Mouse (Mus musculus) urinary bladder, adult 18-20 months (tissue): ENCODE measurements around the gene Nckap5.
"Not testable (repeated sequence)": the region's sequence is repeated elsewhere in the genome, so short reads cannot be mapped to it uniquely, and the experiment has no call there.

Experiments
- DNase-seq, 2 experiments: peaks; one replicate each; pipeline ENCODE4 v3.0.0; 2022; ENCODE audit warnings: low spot score in 2 of 2, mixed read lengths in 2 of 2

Gene Nckap5

GRCm38 (mm10) chr1:126024518-126024917 lies 806.1 kb downstream of the Nckap5 start:
- no peak for DNase-seq

GRCm38 (mm10) chr1:126022959-126023358 lies 807.6 kb downstream of the Nckap5 start:
- no peak for DNase-seq

- not testable (repeated sequence) for DNase-seq
Observed at GRCm38 (mm10) chr1:126018654-126019053, 811.9 kb downstream of the Nckap5 start.

- no peak for DNase-seq
Observed at GRCm38 (mm10) chr1:126011661-126012091, 818.9 kb downstream of the Nckap5 start.

- DNase-seq = no peak
Observed at GRCm38 (mm10) chr1:126007571-126007970, 823.0 kb downstream of the Nckap5 start.

GRCm38 (mm10) chr1:126005672-126006071 lies 824.9 kb downstream of the Nckap5 start:
- DNase-seq = no peak

GRCm38 (mm10) chr1:125996540-125996939 lies 834.1 kb downstream of the Nckap5 start:
- DNase-seq = no peak

GRCm38 (mm10) chr1:125987803-125988202 lies 842.8 kb downstream of the Nckap5 start:
- DNase-seq = no peak

- DNase-seq = no peak
Observed at GRCm38 (mm10) chr1:125984570-125984969, 846.0 kb downstream of the Nckap5 start.

GRCm38 (mm10) chr1:125974649-125975048 lies 856.0 kb downstream of the Nckap5 start:
- no peak for DNase-seq

GRCm38 (mm10) chr1:125971933-125972332 lies 858.7 kb downstream of the Nckap5 start:
- no peak for DNase-seq

GRCm38 (mm10) chr1:125967671-125968070 lies 862.9 kb downstream of the Nckap5 start:
- no peak for DNase-seq

- DNase-seq = no peak
Observed at GRCm38 (mm10) chr1:125951026-125951425, 879.6 kb downstream of the Nckap5 start.

- no peak for DNase-seq
Observed at GRCm38 (mm10) chr1:125949076-125949475, 881.5 kb downstream of the Nckap5 start.

- DNase-seq = no peak
Observed at GRCm38 (mm10) chr1:125945136-125945535, 885.5 kb downstream of the Nckap5 start.

- DNase-seq = no peak
Observed at GRCm38 (mm10) chr1:125943305-125943704, 887.3 kb downstream of the Nckap5 start.

GRCm38 (mm10) chr1:125925486-125925885 lies 905.1 kb downstream of the Nckap5 start:
- no peak for DNase-seq

- no peak for DNase-seq
Observed at GRCm38 (mm10) chr1:125923062-125923461, 907.5 kb downstream of the Nckap5 start.

GRCm38 (mm10) chr1:125920696-125921095 lies 909.9 kb downstream of the Nckap5 start:
- DNase-seq = no peak

- no peak for DNase-seq
Observed at GRCm38 (mm10) chr1:125912601-125913600, 917.7 kb downstream of the Nckap5 start, which contains the start of gene Lypd1. Lypd1 (minus strand) TSS chr1:125913101.

GRCm38 (mm10) chr1:125911901-125912445 lies 918.6 kb downstream of the Nckap5 start:
- DNase-seq = peak; percentile 10 to 39

GRCm38 (mm10) chr1:125911337-125911900 lies 919.2 kb downstream of the Nckap5 start:
- DNase-seq = no peak
